Mouse (Mus musculus): ENCODE data around the gene Nt5c2. TPM values are rescaled to one million over a fixed set of nuclear protein-coding genes. Genes with fewer than 3 reads are reported as not detected.
A peak's percentile ranks its signal among the peaks of the same experiment; 100 is the strongest.

Gene Nt5c2
- polyA plus RNA-seq, 1 experiment from 2014 or later, result 111 TPM

- no peaks in the 10 kb centered on the region for H3K27me3 ChIP-seq (replicated peaks)
- peaks cover 7% of the 10 kb centered on the region; the same call in 1 of the 2 replicates for H3K36me3 ChIP-seq
- no peaks in the 10 kb centered on the region for H3K9me3 ChIP-seq (replicated peaks)
- H3K4me1 ChIP-seq (replicated peaks), result peaks cover 43% of the 10 kb centered on the region
- 45% methylated on average over 4 of the region's 4 CpGs for WGBS
- H3K4me2 ChIP-seq, result no peak overlapping the region
- ATAC-seq (ENCODE audit: insufficient number of reproducible peaks, low FRiP score), result no peak
- no peak overlapping the region for H3K4me3 ChIP-seq
- H3K27ac ChIP-seq (ENCODE audit: poor library complexity, severe bottlenecking), result peak overlapping the region; percentile 42; the same call in 1 of the 2 replicates
- no peak overlapping the region for H3K9ac ChIP-seq
These were observed 88.6 kb downstream of the Nt5c2 start for GRCm38 (mm10) chr19:46926357-46926756.

- H3K4me3 ChIP-seq, result no peak overlapping the region
- H3K27ac ChIP-seq (ENCODE audit: poor library complexity, severe bottlenecking), result peak overlapping the region; percentile 63; the same call in 1 of the 2 replicates
- H3K9me3 ChIP-seq (replicated peaks), result no peaks in the 10 kb centered on the region
- H3K4me2 ChIP-seq, result no peak overlapping the region
- no peak overlapping the region for H3K9ac ChIP-seq
- no peaks in the 10 kb centered on the region for H3K27me3 ChIP-seq (replicated peaks)
- peaks cover 10% of the 10 kb centered on the region; the same call in 1 of the 2 replicates for H3K36me3 ChIP-seq
- H3K4me1 ChIP-seq (replicated peaks), result peaks cover 15% of the 10 kb centered on the region
- ATAC-seq (ENCODE audit: insufficient number of reproducible peaks, low FRiP score), result no peak
- 66% methylated on average over 6 of the region's 6 CpGs for WGBS
These were observed 94.4 kb downstream of the Nt5c2 start for GRCm38 (mm10) chr19:46920571-46920970.

- Histone ChIP-seq H3K9ac (no peak overlapping the region), H3K27ac (ENCODE audit: poor library complexity, severe bottlenecking) (no peak overlapping the region), H3K4me1 (replicated peaks) (peaks cover 10% of the 10 kb centered on the region), H3K4me2 (no peak overlapping the region), H3K27me3 (replicated peaks) (no peaks in the 10 kb centered on the region), H3K9me3 (replicated peaks) (no peaks in the 10 kb centered on the region), H3K4me3 (no peak overlapping the region), H3K36me3 (peaks cover 12% of the 10 kb centered on the region)
- no peak for ATAC-seq (ENCODE audit: insufficient number of reproducible peaks, low FRiP score)
- 64% methylated on average over 9 of the region's 9 CpGs for WGBS
These were observed 99.4 kb downstream of the Nt5c2 start for GRCm38 (mm10) chr19:46915406-46916080.

GRCm38 (mm10) chr19:46913626-46914025 is 101.3 kb downstream of the Nt5c2 start:
- Histone ChIP-seq H3K36me3 (peaks cover 12% of the 10 kb centered on the region), H3K4me3 (no peak overlapping the region), H3K9me3 (replicated peaks) (no peaks in the 10 kb centered on the region), H3K4me2 (no peak overlapping the region), H3K27me3 (replicated peaks) (no peaks in the 10 kb centered on the region), H3K4me1 (replicated peaks) (peaks cover 11% of the 10 kb centered on the region), H3K9ac (no peak overlapping the region), H3K27ac (ENCODE audit: poor library complexity, severe bottlenecking) (no peak overlapping the region)
- ATAC-seq (ENCODE audit: insufficient number of reproducible peaks, low FRiP score), result no peak
- 93% methylated on average over 11 of the region's 11 CpGs for WGBS

GRCm38 (mm10) chr19:46911492-46911891 is 103.5 kb downstream of the Nt5c2 start:
- H3K4me3 ChIP-seq, result no peak overlapping the region
- ATAC-seq (ENCODE audit: insufficient number of reproducible peaks, low FRiP score), result no peak
- H3K4me2 ChIP-seq, result no peak overlapping the region
- no peak overlapping the region for H3K27ac ChIP-seq (ENCODE audit: poor library complexity, severe bottlenecking)
- peaks cover 12% of the 10 kb centered on the region for H3K36me3 ChIP-seq
- WGBS, result 65% methylated on average over 3 of the region's 3 CpGs
- H3K4me1 ChIP-seq (replicated peaks), result peaks cover 11% of the 10 kb centered on the region
- no peaks in the 10 kb centered on the region for H3K27me3 ChIP-seq (replicated peaks)
- no peaks in the 10 kb centered on the region for H3K9me3 ChIP-seq (replicated peaks)
- no peak overlapping the region for H3K9ac ChIP-seq

DNA sequence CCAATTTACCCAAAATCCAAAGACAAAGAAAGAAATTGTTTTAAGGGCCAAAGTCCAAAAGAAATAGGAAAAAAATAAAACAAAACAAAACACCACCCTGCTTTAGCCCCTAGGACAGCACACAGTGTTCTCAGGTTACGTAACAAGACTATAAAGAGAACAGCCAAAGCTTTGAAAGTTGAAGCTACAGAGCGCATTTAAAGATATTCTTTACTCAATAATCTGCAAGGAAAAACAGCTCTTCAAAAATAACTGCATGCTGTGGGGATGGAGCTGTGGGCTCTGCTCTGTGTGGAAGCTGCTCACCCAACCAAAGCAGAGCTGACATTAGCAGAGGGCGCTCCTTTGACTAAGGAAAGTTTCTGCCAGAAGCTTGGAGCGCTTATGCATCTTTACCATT is 106.0 kb downstream of the Nt5c2 start:
- H3K27ac ChIP-seq (ENCODE audit: poor library complexity, severe bottlenecking), result no peak overlapping the region
- peaks cover 15% of the 10 kb centered on the region for H3K36me3 ChIP-seq
- H3K4me1 ChIP-seq (replicated peaks), result peaks cover 10% of the 10 kb centered on the region
- H3K27me3 ChIP-seq (replicated peaks), result no peaks in the 10 kb centered on the region
- 85% methylated on average over 4 of the region's 4 CpGs for WGBS
- no peak overlapping the region for H3K9ac ChIP-seq
- H3K4me2 ChIP-seq, result no peak overlapping the region
- no peak for ATAC-seq (ENCODE audit: insufficient number of reproducible peaks, low FRiP score)
- H3K9me3 ChIP-seq (replicated peaks), result no peaks in the 10 kb centered on the region
- no peak overlapping the region for H3K4me3 ChIP-seq

DNA sequence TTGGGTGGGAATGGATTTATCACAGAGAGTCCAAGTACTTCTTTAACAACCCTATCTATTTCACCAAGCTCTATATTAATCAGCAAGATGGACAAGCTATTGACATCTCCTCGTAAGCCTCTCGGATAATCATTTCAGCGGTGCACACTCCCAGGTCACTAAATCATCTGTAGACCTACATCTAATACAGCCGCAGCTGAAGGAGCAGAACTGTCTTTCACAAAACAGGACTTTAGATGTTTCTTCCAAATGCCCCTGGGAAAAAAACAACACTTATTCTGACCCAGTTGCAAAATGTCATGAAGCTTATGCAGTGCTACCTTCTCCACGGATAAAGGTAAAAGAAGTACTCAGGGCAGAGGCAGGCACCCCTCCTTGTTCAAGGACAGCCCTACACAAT is 106.7 kb downstream of the Nt5c2 start:
- ATAC-seq (ENCODE audit: insufficient number of reproducible peaks, low FRiP score), result no peak
- H3K36me3 ChIP-seq, result peaks cover 22% of the 10 kb centered on the region
- 76% methylated on average over 5 of the region's 5 CpGs for WGBS

DNA sequence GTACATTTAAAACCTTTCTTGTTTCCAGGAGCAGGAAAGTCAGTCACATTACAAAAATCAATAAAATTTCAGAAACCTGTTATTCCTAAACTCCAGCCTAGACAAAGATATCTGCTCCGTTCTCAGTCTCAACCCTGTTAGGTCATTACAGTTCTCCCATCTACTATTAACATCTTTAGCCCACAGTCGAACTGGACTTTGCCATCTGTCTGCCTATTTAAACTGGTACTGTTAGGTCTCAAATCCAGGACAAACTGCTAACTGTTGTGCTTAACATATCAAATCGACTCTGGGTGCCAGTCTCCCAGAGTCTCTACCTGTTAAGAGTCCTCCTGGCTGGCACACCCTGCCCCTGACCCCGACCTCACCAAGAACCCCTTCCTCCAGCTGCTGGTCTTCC is 109.0 kb downstream of the Nt5c2 start:
- no peak overlapping the region for H3K4me3 ChIP-seq
- WGBS, result 73% methylated on average over 4 of the region's 4 CpGs
- ATAC-seq (ENCODE audit: insufficient number of reproducible peaks, low FRiP score), result no peak
- no peaks in the 10 kb centered on the region for H3K9me3 ChIP-seq (replicated peaks)
- H3K4me2 ChIP-seq, result no peak overlapping the region
- peaks cover 14% of the 10 kb centered on the region for H3K4me1 ChIP-seq (replicated peaks)
- no peaks in the 10 kb centered on the region for H3K27me3 ChIP-seq (replicated peaks)
- H3K27ac ChIP-seq (ENCODE audit: poor library complexity, severe bottlenecking), result no peak overlapping the region; the same call in 1 of the 2 replicates
- H3K36me3 ChIP-seq, result peaks cover 15% of the 10 kb centered on the region
- H3K9ac ChIP-seq, result no peak overlapping the region

More for the DNA sequence above, 106.7 kb downstream of the Nt5c2 start:
- peaks cover 10% of the 10 kb centered on the region for H3K4me1 ChIP-seq (replicated peaks)
- H3K4me2 ChIP-seq, result no peak overlapping the region
- H3K9me3 ChIP-seq (replicated peaks), result no peaks in the 10 kb centered on the region
- no peak overlapping the region for H3K9ac ChIP-seq
- H3K27ac ChIP-seq (ENCODE audit: poor library complexity, severe bottlenecking), result no peak overlapping the region
- H3K27me3 ChIP-seq (replicated peaks), result no peaks in the 10 kb centered on the region
- no peak overlapping the region for H3K4me3 ChIP-seq

DNA sequence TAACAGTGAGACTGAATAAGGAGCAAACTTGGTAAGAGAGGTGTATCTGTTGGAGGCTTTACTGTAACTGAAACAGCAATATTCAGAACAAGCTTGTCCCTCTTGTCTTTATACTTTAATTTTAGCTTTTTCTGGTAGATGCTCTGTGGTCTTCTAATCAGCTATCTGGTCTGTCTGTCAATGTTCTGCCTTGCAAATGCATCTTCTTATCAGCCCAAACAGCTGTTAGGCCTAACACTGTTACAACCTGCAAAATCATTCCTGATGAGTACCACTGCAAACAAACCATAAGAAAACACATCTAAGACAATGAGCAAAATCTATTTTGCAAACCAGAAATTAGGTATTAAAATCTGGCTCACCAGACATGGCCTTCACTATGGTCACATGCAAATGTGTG is 109.6 kb downstream of the Nt5c2 start:
- Histone ChIP-seq H3K27me3 (replicated peaks) (no peaks in the 10 kb centered on the region), H3K4me1 (replicated peaks) (peaks cover 19% of the 10 kb centered on the region), H3K9me3 (replicated peaks) (no peaks in the 10 kb centered on the region), H3K9ac (no peak overlapping the region), H3K4me2 (no peak overlapping the region), H3K4me3 (no peak overlapping the region), H3K36me3 (peaks cover 15% of the 10 kb centered on the region), H3K27ac (ENCODE audit: poor library complexity, severe bottlenecking) (no peak overlapping the region)
- ATAC-seq (ENCODE audit: insufficient number of reproducible peaks, low FRiP score), result peak; percentile 87

DNA sequence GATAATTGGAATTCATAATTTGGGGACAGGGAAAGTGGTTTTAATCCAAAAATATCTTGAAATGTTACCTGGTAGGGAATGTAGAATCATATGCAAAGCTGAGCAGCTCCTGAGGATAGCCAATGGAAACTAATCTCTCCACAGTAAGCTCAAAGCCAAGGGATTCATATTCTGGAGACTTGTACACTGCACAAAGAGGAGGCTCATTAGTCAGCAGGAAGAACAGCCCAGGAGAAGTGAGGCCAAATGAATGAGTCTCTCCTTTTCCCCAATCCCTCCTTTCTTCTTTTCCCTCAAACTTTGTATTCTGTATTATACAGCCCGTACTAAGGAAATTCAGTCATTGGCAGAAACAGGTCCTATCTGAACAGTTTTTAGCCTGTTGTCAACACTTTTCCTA is 110.0 kb downstream of the Nt5c2 start:
- Histone ChIP-seq H3K4me1 (replicated peaks) (peaks cover 21% of the 10 kb centered on the region), H3K4me2 (no peak overlapping the region), H3K36me3 (peaks cover 15% of the 10 kb centered on the region), H3K27me3 (replicated peaks) (no peaks in the 10 kb centered on the region), H3K9ac (no peak overlapping the region), H3K9me3 (replicated peaks) (no peaks in the 10 kb centered on the region), H3K4me3 (no peak overlapping the region), H3K27ac (ENCODE audit: poor library complexity, severe bottlenecking) (no peak overlapping the region)
- ATAC-seq (ENCODE audit: insufficient number of reproducible peaks, low FRiP score), result peak; percentile 66; the same call in 1 of the 2 replicates
- 81% methylated on average over 1 of the region's 1 CpGs for WGBS

GRCm38 (mm10) chr19:46903379-46903778 is 111.6 kb downstream of the Nt5c2 start:
- H3K27ac ChIP-seq (ENCODE audit: poor library complexity, severe bottlenecking), result no peak overlapping the region
- no peak overlapping the region for H3K9ac ChIP-seq
- peaks cover 27% of the 10 kb centered on the region for H3K4me1 ChIP-seq (replicated peaks)
- H3K36me3 ChIP-seq, result peaks cover 18% of the 10 kb centered on the region
- no peak overlapping the region for H3K4me2 ChIP-seq
- no peak for ATAC-seq (ENCODE audit: insufficient number of reproducible peaks, low FRiP score)
- no peaks in the 10 kb centered on the region for H3K27me3 ChIP-seq (replicated peaks)
- WGBS, result 89% methylated on average over 5 of the region's 5 CpGs
- no peaks in the 10 kb centered on the region for H3K9me3 ChIP-seq (replicated peaks)
- no peak overlapping the region for H3K4me3 ChIP-seq

- 73% methylated on average over 5 of the region's 5 CpGs for WGBS
These were observed 113.6 kb downstream of the Nt5c2 start for GRCm38 (mm10) chr19:46901323-46901722.

More at GRCm38 (mm10) chr19:46901323-46901722, 113.6 kb downstream of the Nt5c2 start:
- ATAC-seq (ENCODE audit: insufficient number of reproducible peaks, low FRiP score), result no peak
- H3K4me2 ChIP-seq, result no peak overlapping the region
- peaks cover 35% of the 10 kb centered on the region for H3K36me3 ChIP-seq
- H3K4me1 ChIP-seq (replicated peaks), result peaks cover 27% of the 10 kb centered on the region
- no peaks in the 10 kb centered on the region for H3K27me3 ChIP-seq (replicated peaks)
- H3K9ac ChIP-seq, result no peak overlapping the region
- H3K27ac ChIP-seq (ENCODE audit: poor library complexity, severe bottlenecking), result no peak overlapping the region
- no peak overlapping the region for H3K4me3 ChIP-seq
- H3K9me3 ChIP-seq (replicated peaks), result peaks cover 9% of the 10 kb centered on the region

Measured in heart, embryonic 12.5 days (tissue).